Mouse (Mus musculus): Measurements from ENCODE around the gene Map2k7.

Map2k7 gene

DNA sequence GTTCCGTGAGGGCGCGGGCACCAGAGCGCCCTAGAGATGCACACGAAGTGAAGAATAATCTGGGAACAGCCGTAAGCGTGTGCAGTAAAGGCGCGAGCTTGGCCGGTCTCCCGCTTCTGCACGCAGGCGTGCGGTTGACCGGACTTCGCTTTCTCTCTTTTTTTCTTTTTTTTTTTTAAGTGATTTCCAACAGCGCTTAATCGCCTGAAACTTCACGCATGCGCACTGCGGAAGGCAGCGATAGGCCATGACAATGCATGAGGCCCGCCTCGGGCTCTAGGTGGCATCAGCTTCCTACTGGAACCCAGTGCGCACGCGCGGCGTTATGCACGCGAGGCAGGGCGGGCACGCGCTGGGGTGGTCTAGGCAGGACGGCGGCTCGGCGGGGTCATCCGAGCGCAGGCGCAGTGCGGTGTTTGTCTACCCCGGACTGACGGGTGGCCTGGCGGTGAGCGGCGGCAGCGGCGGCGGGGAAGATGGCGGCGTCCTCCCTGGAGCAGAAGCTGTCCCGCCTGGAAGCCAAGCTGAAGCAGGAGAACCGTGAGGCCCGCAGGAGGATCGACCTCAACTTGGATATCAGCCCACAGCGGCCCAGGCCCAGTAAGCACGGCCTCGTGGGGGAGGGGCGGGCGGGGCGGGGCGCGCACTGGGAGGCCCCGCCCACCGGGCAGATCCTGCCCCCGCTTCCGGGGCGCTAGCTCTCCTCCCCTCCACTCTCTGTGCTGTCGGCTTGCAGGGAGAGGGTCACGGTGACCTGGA, at the start of gene Map2k7, which contains the start of gene Gm49320:
Gene Map2k7, plus strand, starts transcription at position 307 of the 759 bp plus-strand sequence.
Gene Gm49320, plus strand, starts transcription at position 432 of the 759 bp plus-strand sequence.
- WGBS: under 1% methylated on average over 62 of the region's 71 CpGs

- WGBS: 29% methylated on average over 3 of the region's 3 CpGs
These were observed 49.4 kb upstream of the Map2k7 start for GRCm38 (mm10) chr8:4189031-4189722.

DNA sequence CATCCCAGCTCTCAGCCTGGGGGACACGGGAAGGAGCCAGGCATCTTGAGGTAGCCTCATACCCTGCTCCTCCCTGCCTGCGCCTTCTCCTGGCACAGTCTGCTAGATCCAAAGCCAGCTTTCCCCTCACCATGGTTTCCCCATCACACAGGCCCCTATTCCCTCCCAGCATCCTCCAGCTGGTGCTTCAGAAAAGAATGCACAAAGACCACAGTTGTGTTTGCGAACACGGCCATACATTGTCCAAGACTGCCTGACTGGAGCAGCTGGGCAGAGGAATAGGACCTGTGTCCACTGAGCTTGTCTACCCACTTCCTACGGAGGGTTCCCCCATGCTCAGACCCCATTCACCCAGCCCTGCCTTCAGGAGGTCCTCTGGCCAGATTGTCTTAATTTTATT, 46.2 kb upstream of the Map2k7 start:
- 57% methylated on average over 5 of the region's 5 CpGs for WGBS

- WGBS: 12% methylated on average over 18 of the region's 18 CpGs
These were observed 45.5 kb upstream of the Map2k7 start for GRCm38 (mm10) chr8:4192807-4193587.

DNA sequence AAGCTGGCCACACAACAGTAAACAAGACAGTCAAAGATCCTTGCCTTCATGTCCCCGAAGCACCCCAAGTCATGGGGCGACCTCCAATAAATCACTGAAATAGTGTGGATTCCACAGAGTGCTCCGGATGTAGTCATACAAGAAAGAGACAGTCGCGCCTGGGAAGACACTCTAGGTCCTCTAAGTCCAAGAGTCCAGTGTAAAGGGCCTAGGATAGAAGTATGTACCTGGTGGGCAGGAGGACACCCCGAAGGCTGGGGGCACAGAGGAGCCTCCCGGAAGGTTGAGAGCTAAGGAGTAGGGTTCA, 45.0 kb upstream of the Map2k7 start:
- 48% methylated on average over 7 of the region's 7 CpGs for WGBS

DNA sequence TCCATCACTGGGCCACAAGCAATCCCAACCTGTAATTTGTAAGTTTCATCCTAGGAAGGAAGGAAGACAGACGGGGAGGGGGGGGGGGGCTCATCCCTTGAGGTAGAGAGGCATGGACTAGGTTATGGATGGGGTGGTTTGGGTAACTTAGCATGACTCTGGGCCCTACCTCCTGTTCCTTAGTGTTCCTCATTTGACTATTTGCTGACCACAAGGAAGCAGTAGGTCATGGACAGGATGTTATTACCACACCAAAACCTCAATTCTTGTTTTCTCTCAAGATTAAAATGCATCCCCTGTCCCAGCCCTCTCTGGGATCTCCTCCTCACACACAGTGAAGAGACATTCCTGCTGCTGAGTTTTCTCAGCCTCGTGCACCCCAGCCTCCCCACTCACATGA, 37.2 kb upstream of the Map2k7 start:
- WGBS: 72% methylated on average over 2 of the region's 2 CpGs

GRCm38 (mm10) chr8:4205246-4206123, 33.1 kb upstream of the Map2k7 start:
- 59% methylated on average over 38 of the region's 38 CpGs for WGBS

DNA sequence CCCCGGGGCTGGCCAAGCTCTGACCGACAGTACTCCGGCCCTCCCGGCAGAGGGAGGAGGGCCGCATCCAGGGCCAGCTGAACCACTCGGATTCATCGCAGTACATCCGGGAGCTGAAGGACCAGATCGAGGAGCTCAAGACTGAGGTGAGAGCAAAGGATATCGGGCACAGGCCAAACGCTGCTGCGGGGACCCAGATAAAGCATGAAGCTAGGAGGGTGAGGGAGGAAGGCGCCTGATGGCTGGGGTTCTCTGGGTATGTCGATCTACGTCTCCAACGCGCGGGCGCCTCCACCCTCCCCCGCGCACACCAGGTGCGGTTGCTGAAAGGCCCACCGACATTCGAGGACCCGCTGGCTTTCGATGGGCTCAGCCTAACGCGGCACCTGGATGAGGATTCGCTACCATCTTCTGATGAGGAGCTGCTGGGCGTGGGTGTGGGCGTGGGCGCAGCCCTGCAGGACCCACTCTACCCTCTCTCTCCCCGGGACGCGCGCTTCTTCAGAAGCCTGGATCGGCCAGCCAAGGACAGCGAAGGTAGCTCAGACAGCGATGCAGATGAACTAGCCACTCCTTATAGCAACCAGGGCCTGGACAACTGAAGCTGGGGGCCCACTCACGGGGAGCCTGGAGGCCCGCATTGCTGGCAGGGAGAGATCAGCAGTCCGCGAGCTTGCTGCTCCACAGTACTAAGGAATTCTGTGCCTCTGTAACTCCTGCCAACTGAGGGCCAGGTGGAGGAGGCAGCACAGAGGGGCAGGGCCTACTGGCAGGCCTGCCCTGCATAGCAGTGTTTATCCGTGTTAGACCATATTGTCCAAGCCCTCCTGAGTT, 32.1 kb upstream of the Map2k7 start:
- 42% methylated on average over 44 of the region's 44 CpGs for WGBS

GRCm38 (mm10) chr8:4207016-4207350, 31.6 kb upstream of the Map2k7 start:
- WGBS: 68% methylated on average over 2 of the region's 2 CpGs

DNA sequence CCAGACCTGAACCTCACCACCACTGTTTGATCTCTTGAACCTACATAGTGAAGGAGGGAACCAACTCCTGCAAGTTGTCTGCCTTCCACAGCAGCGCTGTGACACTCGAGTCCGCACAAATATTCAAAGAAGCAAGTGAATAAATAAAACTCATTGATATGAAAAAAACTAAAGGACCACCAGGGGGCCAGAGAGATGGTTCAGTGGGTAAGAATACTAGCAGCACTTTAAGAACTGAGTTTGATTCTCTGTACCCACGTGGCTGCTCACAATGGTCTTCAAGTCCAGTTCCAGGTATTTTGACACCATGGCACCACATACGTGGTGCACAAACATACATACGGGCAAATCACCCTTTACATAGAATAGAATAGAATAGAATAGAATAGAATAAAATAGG, 27.4 kb upstream of the Map2k7 start:
- 45% methylated on average over 6 of the region's 6 CpGs for WGBS

DNA sequence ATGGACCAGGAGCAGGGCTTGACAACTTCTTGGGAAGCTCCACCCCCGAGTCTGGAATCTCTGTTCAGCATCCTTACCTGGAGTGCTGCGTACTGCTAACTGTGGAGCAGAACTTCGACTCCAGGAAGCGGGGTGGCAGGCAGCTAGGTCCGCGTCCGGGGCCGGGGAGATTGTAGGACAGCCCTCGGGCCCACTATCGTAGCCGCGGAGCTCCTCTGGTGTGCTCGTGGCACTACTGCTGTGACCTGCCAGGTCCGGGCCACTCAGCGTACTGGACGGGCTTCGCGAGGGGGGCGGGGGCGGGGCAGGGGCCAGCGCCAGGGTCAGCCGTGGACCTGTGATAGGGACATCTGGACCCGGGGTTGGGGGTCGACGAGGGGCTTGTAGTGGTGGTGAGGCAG, 25.7 kb upstream of the Map2k7 start:
- WGBS: 1% methylated on average over 25 of the region's 25 CpGs

DNA sequence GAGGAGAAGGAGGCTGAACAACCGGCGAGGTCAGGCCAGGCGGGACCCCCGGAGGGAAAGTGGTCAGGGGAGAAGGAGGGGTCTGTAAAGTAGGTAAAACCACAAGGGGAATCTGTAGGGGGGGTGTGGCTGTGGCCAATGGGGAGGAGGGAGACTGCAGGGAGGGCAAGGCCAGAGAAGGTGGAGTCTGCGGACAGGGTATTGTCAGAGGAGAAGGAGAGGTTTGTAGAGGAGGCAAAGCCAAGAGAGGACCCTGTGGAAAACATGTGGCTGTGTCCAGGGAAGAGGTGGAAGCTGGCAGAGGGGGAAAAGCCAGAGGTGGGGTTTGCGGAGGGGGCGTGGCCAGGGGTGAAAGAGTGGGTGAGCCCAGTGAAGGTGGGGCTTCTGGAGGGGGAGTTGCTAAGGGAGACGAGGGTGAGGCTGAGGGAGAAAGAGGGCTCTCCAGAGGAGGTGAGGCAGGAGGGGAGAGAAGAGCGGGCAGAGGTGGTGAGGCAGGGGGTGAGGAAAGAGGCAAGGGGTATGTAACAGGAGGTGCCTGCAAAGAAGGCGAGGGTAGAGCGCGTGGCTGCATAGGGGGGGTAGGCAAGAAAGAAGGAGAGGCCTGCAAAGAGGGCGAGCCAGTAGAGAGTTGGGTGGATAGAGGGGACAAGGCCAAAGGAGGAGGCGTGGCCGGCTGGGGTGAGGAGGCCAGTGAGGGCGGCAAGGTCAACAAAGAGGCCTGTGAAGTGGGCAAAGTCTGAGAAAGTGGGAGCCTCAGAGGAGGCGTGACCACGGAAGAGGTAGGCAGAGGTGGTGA, 25.1 kb upstream of the Map2k7 start:
- WGBS: 13% methylated on average over 18 of the region's 18 CpGs

DNA sequence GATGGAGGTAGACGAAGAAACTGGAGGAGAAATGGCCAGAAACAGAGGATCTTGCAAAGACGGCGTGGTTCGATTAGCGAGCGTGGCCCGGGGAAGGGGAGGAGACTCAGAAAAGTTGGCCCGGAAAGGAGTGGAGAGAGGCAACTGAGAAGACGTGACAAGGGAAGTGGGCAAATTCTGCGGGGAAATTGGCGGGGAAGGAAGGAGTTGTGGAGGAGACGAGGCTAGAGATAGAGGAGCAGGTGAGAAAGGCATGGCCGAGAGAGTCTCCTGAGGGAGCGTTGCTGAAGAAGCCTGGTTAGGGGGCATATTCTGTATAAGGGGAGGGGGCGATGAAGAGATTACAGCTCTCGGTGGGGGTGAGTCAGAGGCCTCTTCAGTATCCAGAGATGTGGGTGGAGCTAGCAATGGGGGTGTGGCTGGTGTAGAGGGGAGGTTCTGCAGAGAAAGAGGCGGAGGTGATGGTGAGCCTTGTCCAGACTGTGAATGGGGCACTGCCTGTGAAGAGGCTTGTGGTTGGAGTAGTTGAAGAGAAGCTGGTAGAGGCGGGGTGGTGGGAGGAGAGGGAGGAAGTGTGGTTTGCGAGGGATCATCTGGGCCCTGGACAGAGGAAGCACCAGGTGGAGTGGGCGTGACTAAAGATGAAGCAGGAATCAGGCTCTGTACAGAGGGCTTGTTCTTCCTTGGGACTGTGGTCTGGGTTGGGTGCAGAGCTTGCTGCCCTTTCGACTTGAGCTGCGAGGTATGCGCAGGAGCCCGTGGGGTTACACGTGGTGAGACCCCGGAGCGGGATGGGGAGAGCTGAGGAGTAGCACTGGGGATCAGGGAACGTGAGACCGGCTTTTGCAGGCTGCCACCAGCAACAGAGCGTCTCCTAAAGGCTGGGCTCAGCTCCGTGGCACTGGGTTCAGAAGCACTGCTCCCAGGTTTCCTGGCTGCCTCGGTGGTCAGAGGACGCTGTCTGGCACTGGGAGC, 24.2 kb upstream of the Map2k7 start:
- WGBS: 30% methylated on average over 33 of the region's 33 CpGs

GRCm38 (mm10) chr8:4216296-4216695, 22.2 kb upstream of the Map2k7 start:
- WGBS: 8% methylated on average over 18 of the region's 18 CpGs

- WGBS: 2% methylated on average over 44 of the region's 44 CpGs
These were observed 21.5 kb upstream of the Map2k7 start, which contains the start of gene Prr36 for GRCm38 (mm10) chr8:4216791-4217621. TSS of gene Prr36 (minus strand) at chr8:4217459.

DNA sequence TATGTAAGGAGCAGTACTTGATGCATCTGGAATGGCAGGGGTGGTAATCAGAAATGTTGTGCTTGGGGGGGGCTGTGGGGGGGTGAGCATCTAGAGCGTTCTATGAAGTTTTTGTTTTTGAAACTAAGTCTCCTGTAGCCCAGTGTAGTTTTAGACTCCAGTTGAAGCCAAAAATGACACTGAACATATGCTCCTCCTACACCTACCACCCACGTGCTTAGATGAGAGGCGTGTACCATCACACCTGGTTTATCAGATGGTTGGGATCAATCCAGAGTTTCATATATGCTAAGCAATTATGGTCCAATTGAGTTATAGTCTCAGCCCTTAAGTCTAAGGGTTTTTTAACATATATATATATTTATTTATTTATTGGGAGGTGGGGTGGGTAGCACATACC, 18.9 kb upstream of the Map2k7 start:
- 64% methylated on average over 3 of the region's 3 CpGs for WGBS

DNA sequence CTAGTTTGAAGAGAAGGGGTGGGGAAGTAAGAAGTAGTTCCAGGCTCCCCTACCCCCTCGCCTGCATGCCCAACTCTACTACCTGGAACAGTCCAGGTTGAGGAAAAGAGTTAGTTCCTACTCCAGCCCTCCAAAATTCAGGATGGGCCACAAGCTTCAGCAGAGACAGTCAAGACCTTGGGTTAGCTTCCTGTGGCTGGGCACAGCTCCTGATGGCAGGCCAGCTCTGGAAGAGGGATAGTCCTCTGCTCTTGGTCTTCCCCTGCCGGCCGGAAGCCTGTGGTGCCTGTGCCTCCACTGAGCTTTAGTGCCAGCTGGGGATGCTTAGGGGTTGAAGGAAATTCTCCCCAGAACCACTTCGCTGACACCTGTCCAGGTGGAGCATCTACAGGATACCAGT, 12.2 kb upstream of the Map2k7 start:
- WGBS: 43% methylated on average over 4 of the region's 4 CpGs
